8 mouse cellular contexts compared by ENCODE assay signal in the genomic region with DNA sequence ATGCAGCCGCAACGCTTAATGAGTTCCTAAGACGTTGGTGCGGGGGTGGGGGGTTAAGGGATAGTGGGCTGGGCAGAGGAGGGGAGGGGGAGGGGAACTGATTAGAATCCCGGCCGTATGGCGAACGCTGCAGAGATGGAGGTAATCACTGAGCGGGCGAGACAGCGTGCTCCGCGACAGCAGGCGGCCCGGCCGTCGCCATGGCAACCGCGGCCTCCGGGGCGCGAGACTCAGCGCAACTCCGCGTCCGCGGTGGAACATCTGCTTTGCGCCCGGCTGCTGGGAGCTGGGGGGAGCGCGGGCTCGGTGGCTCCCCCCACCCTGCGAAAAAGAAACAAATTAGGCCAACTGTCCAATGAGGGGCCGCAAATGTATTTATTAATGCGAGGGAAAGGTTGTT. TPM values are rescaled to one million over a fixed set of nuclear protein-coding genes. Genes with fewer than 3 reads are reported as not detected.
A peak's percentile ranks its signal among the peaks of the same experiment; 100 is the strongest.
DNase-seq lines count a peak whose midpoint lies in the region; ATAC-seq and TF ChIP-seq lines count a peak whose summit lies in the region.

No protein-coding gene starts in this region.

- H3K9me3 ChIP-seq in forebrain, embryonic 10.5 days: no peaks in the 10 kb centered on the region
- no peaks in the 10 kb centered on the region for H3K9me3 ChIP-seq in heart, postnatal 0 days (replicated peaks; ENCODE audit: control insufficient read depth, low read length)
- H3K9me3 ChIP-seq in liver, postnatal 0 days (ENCODE audit: low read length): no peaks in the 10 kb centered on the region
- H3K9me3 ChIP-seq in neural tube, embryonic 14.5 days (ENCODE audit: control insufficient read depth, low read length): no peaks in the 10 kb centered on the region

- TF ChIP-seq CTCF in heart, postnatal 0 days (IDR thresholded peaks at IDR 0.05; ENCODE audit: low read depth): no peak
- TF ChIP-seq CTCF in liver, postnatal 0 days (IDR thresholded peaks at IDR 0.05; ENCODE audit: low read depth): no peak

- peak overlapping the region; percentile 46 for H3K4me3 ChIP-seq in forebrain, embryonic 10.5 days
- H3K4me3 ChIP-seq in heart, postnatal 0 days (ENCODE audit: low read depth, low read length): peak overlapping the region; percentile 43
- peak overlapping the region; percentile 31 for H3K4me3 ChIP-seq in liver, postnatal 0 days (ENCODE audit: low read depth, low read length)
- H3K4me3 ChIP-seq in neural tube, embryonic 14.5 days (ENCODE audit: low read depth, low read length): peak overlapping the region; percentile 16; the same call in 1 of the 2 replicates

- H3K27me3 ChIP-seq in forebrain, embryonic 10.5 days (ENCODE audit: poor library complexity, severe bottlenecking): no peaks in the 10 kb centered on the region
- peaks cover 47% of the 10 kb centered on the region for H3K27me3 ChIP-seq in heart, postnatal 0 days (ENCODE audit: control insufficient read depth, insufficient read depth, low read length)
- H3K27me3 ChIP-seq in liver, postnatal 0 days (ENCODE audit: insufficient read depth, low read length): peaks cover 29% of the 10 kb centered on the region
- H3K27me3 ChIP-seq in neural tube, embryonic 14.5 days (ENCODE audit: control insufficient read depth, insufficient read depth, low read length): no peaks in the 10 kb centered on the region

- peak overlapping the region; percentile 95 for H3K27ac ChIP-seq in forebrain, embryonic 10.5 days
- no peak overlapping the region for H3K27ac ChIP-seq in heart, postnatal 0 days (ENCODE audit: low read depth)
- H3K27ac ChIP-seq in liver, postnatal 0 days (ENCODE audit: low read depth): no peak overlapping the region
- H3K27ac ChIP-seq in neural tube, embryonic 14.5 days (ENCODE audit: low read depth, low read length): peak overlapping the region; percentile 99

- TF ChIP-seq EP300 in heart, postnatal 0 days (IDR thresholded peaks at IDR 0.05; ENCODE audit: low read depth): no peak
- TF ChIP-seq EP300 in liver, postnatal 0 days (IDR thresholded peaks at IDR 0.05; ENCODE audit: low read depth): no peak

- 0 out of 2 replicates have a peak overlapping the region, but pooled peaks have one; percentile 23 for H3K9ac ChIP-seq in heart, postnatal 0 days (replicated peaks; ENCODE audit: low read depth, low read length)
- no peak overlapping the region for H3K9ac ChIP-seq in liver, postnatal 0 days (replicated peaks)
- H3K9ac ChIP-seq in neural tube, embryonic 14.5 days (replicated peaks; ENCODE audit: low read depth, low read length): no peak overlapping the region; the same call in 1 of the 2 replicates

- peak; percentile 74 for DNase-seq in CD4-positive helper T cell, adult 2 months (ENCODE audit: low read depth, low spot score)
- DNase-seq in adrenal gland, postnatal 4 days (ENCODE audit: low spot score in 2 of 2): peak; percentile 40 to 45
- DNase-seq in forebrain, embryonic 10.5 days (ENCODE audit: extremely low spot score, low spot score): peak; percentile 95
- no peak for DNase-seq in heart, postnatal 0 days (ENCODE audit: low spot score)
- peak; percentile 84 to 87 for DNase-seq in layer of hippocampus, adult 18-20 months (ENCODE audit: low spot score in 2 of 2)
- peak; percentile 69 for DNase-seq in liver, postnatal 0 days
- peak; percentile 31 to 37 for DNase-seq in thymus, adult 18-20 months

- H3K4me2 ChIP-seq in heart, postnatal 0 days (ENCODE audit: low read depth, low read length): peak overlapping the region; percentile 70
- peak overlapping the region; percentile 62 for H3K4me2 ChIP-seq in liver, postnatal 0 days (ENCODE audit: low read depth, low read length)
- peak overlapping the region; percentile 51 for H3K4me2 ChIP-seq in neural tube, embryonic 14.5 days (ENCODE audit: low read depth, low read length)

- peak; percentile 72; the same call in 1 of the 2 replicates for ATAC-seq in heart, postnatal 0 days (ENCODE audit: insufficient read depth, low read depth)
- peak; percentile 44; the same call in 1 of the 2 replicates for ATAC-seq in liver, postnatal 0 days
- ATAC-seq in neural tube, embryonic 14.5 days (ENCODE audit: low read depth): peak; percentile 88

- WGBS in forebrain, embryonic 10.5 days: 0% methylated on average over 35 of the region's 35 CpGs
- 1% methylated on average over 35 of the region's 35 CpGs for WGBS in heart, postnatal 0 days
- WGBS in liver, postnatal 0 days (ENCODE audit: insufficient replicate concordance): 1% methylated on average over 35 of the region's 35 CpGs
- WGBS in neural tube, embryonic 14.5 days: under 1% methylated on average over 34 of the region's 35 CpGs

- H3K4me1 ChIP-seq in forebrain, embryonic 10.5 days: peaks cover 95% of the 10 kb centered on the region
- no peaks in the 10 kb centered on the region for H3K4me1 ChIP-seq in heart, postnatal 0 days (ENCODE audit: control insufficient read depth, insufficient read depth)
- H3K4me1 ChIP-seq in liver, postnatal 0 days (ENCODE audit: insufficient read depth): no peaks in the 10 kb centered on the region; the same call in 1 of the 2 replicates
- peaks cover 63% of the 10 kb centered on the region for H3K4me1 ChIP-seq in neural tube, embryonic 14.5 days (ENCODE audit: control insufficient read depth, insufficient read depth, low read length)

- H3K36me3 ChIP-seq in forebrain, embryonic 10.5 days (replicated peaks): no peaks in the 10 kb centered on the region
- no peaks in the 10 kb centered on the region for H3K36me3 ChIP-seq in heart, postnatal 0 days (replicated peaks; ENCODE audit: control insufficient read depth, insufficient read depth, low read length)
- no peaks in the 10 kb centered on the region for H3K36me3 ChIP-seq in liver, postnatal 0 days (replicated peaks; ENCODE audit: insufficient read depth, low read length)
- no peaks in the 10 kb centered on the region for H3K36me3 ChIP-seq in neural tube, embryonic 14.5 days (ENCODE audit: control insufficient read depth, insufficient read depth, low read length)

RNA-seq across cellular contexts. Expression of gene Copz2, which starts 26.1 kb away (rescaled TPM):
- 10 to 100 TPM; 53.2 to 62.5 TPM for total RNA-seq in adrenal gland, postnatal 4 days (2021)
- 25.1 and 25.6 TPM in 2 replicates for polyA plus RNA-seq in forebrain, embryonic 10.5 days (2016; fragmentation: Nextera tagmentation; extraction: Ambion mirVana)
- 45.8 and 54.7 TPM in 2 replicates for total RNA-seq in heart, postnatal 0 days (2014; rRNA removed; ENCODE audit: low replicate concordance)
- 119 and 123 TPM in 2 replicates for polyA plus RNA-seq in heart, postnatal 0 days (2015; fragmentation: Nextera tagmentation; extraction: Ambion mirVana)
- 1 to 10 TPM; 6.5 to 8.2 TPM for total RNA-seq in layer of hippocampus, adult 18-20 months (2021)
- 51.0 and 55.5 TPM in 2 replicates for polyA plus RNA-seq in liver, postnatal 0 days (2015; fragmentation: Nextera tagmentation; extraction: Ambion mirVana)
- polyA plus RNA-seq in neural tube, embryonic 14.5 days (2014; fragmentation: Nextera tagmentation; extraction: Ambion mirVana): 10.9 and 33.9 TPM in 2 replicates

RNA-seq across cellular contexts. Expression of gene Cdk5rap3, which starts 40.6 kb away (rescaled TPM):
- total RNA-seq in adrenal gland, postnatal 4 days (2021): 10 to 100 TPM; 71.6 to 74.7 TPM
- 107 and 111 TPM in 2 replicates for polyA plus RNA-seq in forebrain, embryonic 10.5 days (2016; fragmentation: Nextera tagmentation; extraction: Ambion mirVana)
- 23.6 and 25.2 TPM in 2 replicates for total RNA-seq in heart, postnatal 0 days (2014; rRNA removed; ENCODE audit: low replicate concordance)
- polyA plus RNA-seq in heart, postnatal 0 days (2015; fragmentation: Nextera tagmentation; extraction: Ambion mirVana): 45.1 and 46.7 TPM in 2 replicates
- total RNA-seq in layer of hippocampus, adult 18-20 months (2021): 10 to 100 TPM; 34.9 to 35.3 TPM
- polyA plus RNA-seq in liver, postnatal 0 days (2015; fragmentation: Nextera tagmentation; extraction: Ambion mirVana): 38.3 and 38.4 TPM in 2 replicates
- 80.0 and 82.4 TPM in 2 replicates for polyA plus RNA-seq in neural tube, embryonic 14.5 days (2014; fragmentation: Nextera tagmentation; extraction: Ambion mirVana)

RNA-seq across cellular contexts. Expression of gene Nfe2l1, which starts 46.0 kb away (rescaled TPM):
- total RNA-seq in adrenal gland, postnatal 4 days (2021): 100 to 1,000 TPM; 269 to 272 TPM
- polyA plus RNA-seq in forebrain, embryonic 10.5 days (2016; fragmentation: Nextera tagmentation; extraction: Ambion mirVana): 64.7 and 66.0 TPM in 2 replicates
- 98.8 and 99.1 TPM in 2 replicates for total RNA-seq in heart, postnatal 0 days (2014; rRNA removed; ENCODE audit: low replicate concordance)
- polyA plus RNA-seq in heart, postnatal 0 days (2015; fragmentation: Nextera tagmentation; extraction: Ambion mirVana): 81.2 and 83.5 TPM in 2 replicates
- 100 to 1,000 TPM; 241 to 242 TPM for total RNA-seq in layer of hippocampus, adult 18-20 months (2021)
- 17.6 and 22.1 TPM in 2 replicates for polyA plus RNA-seq in liver, postnatal 0 days (2015; fragmentation: Nextera tagmentation; extraction: Ambion mirVana)
- 39.7 and 51.7 TPM in 2 replicates for polyA plus RNA-seq in neural tube, embryonic 14.5 days (2014; fragmentation: Nextera tagmentation; extraction: Ambion mirVana)

RNA-seq across cellular contexts. Expression of gene Prr15l, which starts 52.2 kb away (rescaled TPM):
- total RNA-seq in adrenal gland, postnatal 4 days (2021): 1 to 10 TPM in 1 of 2 experiments, under 1 TPM in 1; 0.28 to 7.8 TPM
- polyA plus RNA-seq in forebrain, embryonic 10.5 days (2016; fragmentation: Nextera tagmentation; extraction: Ambion mirVana): 0.36 and 0.40 TPM in 2 replicates
- total RNA-seq in heart, postnatal 0 days (2014; rRNA removed; ENCODE audit: low replicate concordance): 0.39 TPM in 1 of 2 replicates, not detected in the other
- polyA plus RNA-seq in heart, postnatal 0 days (2015; fragmentation: Nextera tagmentation; extraction: Ambion mirVana): 1.2 and 1.3 TPM in 2 replicates
- total RNA-seq in layer of hippocampus, adult 18-20 months (2021): not detected
- 10.1 and 13.9 TPM in 2 replicates for polyA plus RNA-seq in liver, postnatal 0 days (2015; fragmentation: Nextera tagmentation; extraction: Ambion mirVana)
- 0.09 and 0.36 TPM in 2 replicates for polyA plus RNA-seq in neural tube, embryonic 14.5 days (2014; fragmentation: Nextera tagmentation; extraction: Ambion mirVana)

Comparison
In these comparisons a context has a peak if more than half of its experiments do, and no peak if none do; other contexts are left out.
1. H3K27ac ChIP-seq: peak in forebrain, embryonic 10.5 days (single experiment) and neural tube, embryonic 14.5 days (single experiment); none in heart, postnatal 0 days (single experiment) and liver, postnatal 0 days (single experiment).
2. Peak in every context shown above with its lines, with median percentiles within 50 percentile points of each other: H3K4me3 ChIP-seq, ATAC-seq and H3K4me2 ChIP-seq.